Comparison of ENCODE assay signal across 19 mouse cellular contexts in the genomic region with DNA sequence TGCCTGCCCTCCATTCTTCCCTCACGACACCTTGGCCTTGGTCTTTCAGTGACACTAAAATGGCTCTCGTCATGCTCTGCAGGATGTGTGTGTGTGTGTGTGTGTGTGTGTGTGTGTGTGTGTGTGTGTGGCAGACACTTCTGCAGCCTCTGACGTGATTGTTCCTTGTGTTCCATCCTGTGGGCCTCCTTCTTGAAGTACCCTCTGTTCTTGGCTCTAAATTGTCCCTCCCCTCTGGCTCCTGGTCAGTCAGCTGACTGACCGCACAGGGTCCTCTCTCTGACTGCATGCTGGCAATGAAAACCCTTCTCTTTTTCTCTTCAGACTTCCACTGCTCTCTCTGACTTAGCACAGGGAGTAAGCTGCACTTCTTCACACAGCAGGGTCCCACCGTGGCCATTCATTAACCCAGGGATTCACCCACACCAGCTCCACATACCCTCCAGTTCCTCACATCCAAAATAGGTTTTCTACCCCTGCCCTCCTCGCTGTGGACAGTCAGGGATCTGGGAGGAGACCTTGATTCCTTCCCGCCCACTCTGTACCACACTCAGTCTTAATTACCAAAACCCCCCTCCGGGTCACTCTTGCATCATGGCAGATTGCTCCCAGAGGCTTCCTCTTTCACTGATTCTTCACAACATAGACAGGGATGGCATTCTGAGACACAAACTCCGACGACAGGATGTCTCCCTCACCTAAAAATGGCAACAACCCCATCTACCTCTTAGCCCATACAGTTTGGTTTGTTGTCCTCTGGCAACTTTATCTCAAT. TPM values are rescaled to one million over a fixed set of nuclear protein-coding genes. Genes with fewer than 3 reads are reported as not detected.
DNase-seq lines count a peak whose midpoint lies in the region; ATAC-seq lines count a peak whose summit lies in the region.
"Had no signal": no experiment of that assay in that cellular context is flagged by ENCODE, and none has a peak within 500 bp of the region (broad histone marks: within the 10 kb centered on the region; RNA-seq: fewer than 3 reads in every experiment).

No protein-coding gene starts in this region.

- H3K4me1 ChIP-seq in kidney, embryonic 15.5 days: no peaks in the 10 kb centered on the region
- H3K4me1 ChIP-seq: embryonic facial prominence, embryonic 15.5 days; forebrain, embryonic 15.5 days; lung, embryonic 15.5 days had no signal

- H3K27ac ChIP-seq in kidney, embryonic 15.5 days: no peak overlapping the region
- H3K27ac ChIP-seq: embryonic facial prominence, embryonic 15.5 days; forebrain, embryonic 15.5 days; heart, embryonic 10.5 days; hindbrain, embryonic 10.5 days; liver, embryonic 13.5 days; lung, embryonic 15.5 days had no signal

- H3K9ac ChIP-seq in kidney, embryonic 15.5 days: no peak overlapping the region
- H3K9ac ChIP-seq: embryonic facial prominence, embryonic 15.5 days; forebrain, embryonic 15.5 days; liver, embryonic 13.5 days; lung, embryonic 15.5 days had no signal

- WGBS in kidney, embryonic 15.5 days: 66% methylated on average over 10 of the region's 10 CpGs

- ATAC-seq in kidney, embryonic 15.5 days (replicated peaks; ENCODE audit: low FRiP score): peak; percentile 69
- ATAC-seq in CD4-positive, CD25-positive, alpha-beta regulatory T cell, adult 4 months: peak; percentile 17
- ATAC-seq in granulocyte monocyte progenitor cell, adult 5-6 weeks (replicated peaks; ENCODE audit: poor library complexity, severe bottlenecking): peak; percentile 87

- no peak overlapping the region for H3K4me2 ChIP-seq in kidney, embryonic 15.5 days
- H3K4me2 ChIP-seq: embryonic facial prominence, embryonic 15.5 days; forebrain, embryonic 15.5 days; liver, embryonic 13.5 days; lung, embryonic 15.5 days had no signal

- H3K4me3 ChIP-seq in kidney, embryonic 15.5 days (replicated peaks): no peak overlapping the region
- H3K4me3 ChIP-seq: embryonic facial prominence, embryonic 15.5 days; forebrain, embryonic 15.5 days; heart, embryonic 10.5 days; hindbrain, embryonic 10.5 days; liver, embryonic 13.5 days; lung, embryonic 15.5 days had no signal

- no peaks in the 10 kb centered on the region for H3K9me3 ChIP-seq in kidney, embryonic 15.5 days (replicated peaks)
- H3K9me3 ChIP-seq: embryonic facial prominence, embryonic 15.5 days; forebrain, embryonic 15.5 days; heart, embryonic 10.5 days; hindbrain, embryonic 10.5 days; liver, embryonic 13.5 days; lung, embryonic 15.5 days had no signal

- DNase-seq in kidney, postnatal 10 days: no peak
- DNase-seq in lung, postnatal 36 days: peak; percentile 22
- DNase-seq in lung, adult 18-20 months: no peak
- DNase-seq in frontal cortex, postnatal 36 days (ENCODE audit: low spot score in 2 of 2): no peak
- DNase-seq in left cerebral cortex, adult 8-10 months (ENCODE audit: low spot score in 2 of 2): no peak
- DNase-seq: adrenal gland, postnatal 36 days; gastrocnemius, postnatal 36 days; kidney, adult 11 months; layer of hippocampus, adult 9-11 months; liver, embryonic 13.5 days; thymus, postnatal 14 days had no signal

- H3K36me3 ChIP-seq in kidney, embryonic 15.5 days: no peaks in the 10 kb centered on the region
- H3K36me3 ChIP-seq: embryonic facial prominence, embryonic 15.5 days; forebrain, embryonic 15.5 days; heart, embryonic 10.5 days; hindbrain, embryonic 10.5 days; liver, embryonic 13.5 days; lung, embryonic 15.5 days had no signal

- H3K27me3 ChIP-seq in kidney, embryonic 15.5 days: no peaks in the 10 kb centered on the region
- H3K27me3 ChIP-seq: embryonic facial prominence, embryonic 15.5 days; forebrain, embryonic 15.5 days; liver, embryonic 13.5 days; lung, embryonic 15.5 days had no signal

RNA-seq across cellular contexts. Expression of gene Ssr3, which starts 39.0 kb away (rescaled TPM):
- polyA plus RNA-seq in kidney, embryonic 15.5 days (2015; fragmentation: Nextera tagmentation; extraction: Ambion mirVana): 283 and 305 TPM in 2 replicates
- 100 to 1,000 TPM; 125 to 130 TPM for polyA plus RNA-seq in CD4-positive, CD25-positive, alpha-beta regulatory T cell, adult 4 months (2017; shearing (Covaris generic))
- 316 and 354 TPM in 2 replicates for total RNA-seq in granulocyte monocyte progenitor cell, adult 5-6 weeks (2014; fragmentation: Nextera tagmentation)
- 429 and 473 TPM in 2 replicates for total RNA-seq in granulocyte monocyte progenitor cell, adult 5-6 weeks (2017)
- total RNA-seq in left cerebral cortex, adult 8-10 months (2022): 100 to 1,000 TPM in 2 of 4 experiments, 10 to 100 TPM in 2; 95.7 to 105 (median 99.9) TPM

Comparison
In these comparisons a context has a peak if more than half of its experiments do, and no peak if none do; other contexts are left out.
1. ATAC-seq: peak in every context shown above with its lines; median percentile 87 in granulocyte monocyte progenitor cell, adult 5-6 weeks; 69 in kidney, embryonic 15.5 days; 17 in CD4-positive, CD25-positive, alpha-beta regulatory T cell, adult 4 months.